Mouse (Mus musculus): ENCODE measurements at regions not wholly inside any gene's neighbourhood (a gene's known extent, or its start where the extent isn't known, plus 50 kb on each side); places are given as distances from the start of the nearest gene placed in this dataset.
"Not testable (repeated sequence)": the region's sequence is repeated elsewhere in the genome, so short reads cannot be mapped to it uniquely, and the experiment has no call there.

DNA sequence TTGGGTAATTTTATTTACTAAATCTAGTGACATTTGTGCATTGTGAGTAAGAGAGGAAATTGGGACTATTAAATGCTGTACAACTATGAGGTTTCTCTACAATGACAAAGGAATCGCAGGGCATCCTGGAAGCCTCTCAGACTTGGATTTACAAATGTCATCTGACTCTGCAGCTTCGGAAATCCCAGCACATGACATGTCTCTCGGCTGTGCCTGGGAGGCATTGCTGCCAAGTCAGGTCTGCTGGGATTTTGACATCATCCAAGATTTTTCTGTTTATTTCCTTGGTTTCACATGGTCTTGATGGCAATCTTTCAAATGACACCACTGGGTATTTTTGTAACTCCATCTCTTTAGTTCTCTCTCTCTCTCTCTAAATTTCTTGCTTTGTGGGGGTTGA lies 99.4 kb upstream of the Hivep1 start:
- H3K4me1 ChIP-seq (replicated peaks; ENCODE audit: low read depth, low read length), result no peaks in the 10 kb centered on the region
- H3K9me3 ChIP-seq (ENCODE audit: low read length), result no peaks in the 10 kb centered on the region
- no peaks in the 10 kb centered on the region for H3K36me3 ChIP-seq (ENCODE audit: insufficient read depth, low read length)
- H3K4me3 ChIP-seq (replicated peaks; ENCODE audit: low read length), result no peak overlapping the region
- TF ChIP-seq CTCF (conservative IDR thresholded peaks at IDR 0.05; ENCODE audit: low read length) (no peak), POU5F1 (IDR thresholded peaks at IDR 0.05; ENCODE audit: borderline replicate concordance, low read length) (no peak), NANOG (IDR thresholded peaks at IDR 0.05; ENCODE audit: borderline replicate concordance, low read length) (no peak)
- no peaks in the 10 kb centered on the region for H3K27me3 ChIP-seq (ENCODE audit: insufficient read depth, low read length)

GRCm38 (mm10) chr13:41948241-41948640 lies 100.8 kb upstream of the Adtrp start:
- no peaks in the 10 kb centered on the region for H3K9me3 ChIP-seq (ENCODE audit: low read length)
- H3K4me3 ChIP-seq (replicated peaks; ENCODE audit: low read length), result no peak overlapping the region
- no peak for TF ChIP-seq CTCF (conservative IDR thresholded peaks at IDR 0.05; ENCODE audit: low read length)
- TF ChIP-seq NANOG (IDR thresholded peaks at IDR 0.05; ENCODE audit: borderline replicate concordance, low read length), result no peak
- TF ChIP-seq POU5F1 (IDR thresholded peaks at IDR 0.05; ENCODE audit: borderline replicate concordance, low read length), result no peak
- H3K27me3 ChIP-seq (ENCODE audit: insufficient read depth, low read length), result no peaks in the 10 kb centered on the region
- H3K36me3 ChIP-seq (ENCODE audit: insufficient read depth, low read length), result no peaks in the 10 kb centered on the region
- H3K4me1 ChIP-seq (replicated peaks; ENCODE audit: low read depth, low read length), result no peaks in the 10 kb centered on the region

DNA sequence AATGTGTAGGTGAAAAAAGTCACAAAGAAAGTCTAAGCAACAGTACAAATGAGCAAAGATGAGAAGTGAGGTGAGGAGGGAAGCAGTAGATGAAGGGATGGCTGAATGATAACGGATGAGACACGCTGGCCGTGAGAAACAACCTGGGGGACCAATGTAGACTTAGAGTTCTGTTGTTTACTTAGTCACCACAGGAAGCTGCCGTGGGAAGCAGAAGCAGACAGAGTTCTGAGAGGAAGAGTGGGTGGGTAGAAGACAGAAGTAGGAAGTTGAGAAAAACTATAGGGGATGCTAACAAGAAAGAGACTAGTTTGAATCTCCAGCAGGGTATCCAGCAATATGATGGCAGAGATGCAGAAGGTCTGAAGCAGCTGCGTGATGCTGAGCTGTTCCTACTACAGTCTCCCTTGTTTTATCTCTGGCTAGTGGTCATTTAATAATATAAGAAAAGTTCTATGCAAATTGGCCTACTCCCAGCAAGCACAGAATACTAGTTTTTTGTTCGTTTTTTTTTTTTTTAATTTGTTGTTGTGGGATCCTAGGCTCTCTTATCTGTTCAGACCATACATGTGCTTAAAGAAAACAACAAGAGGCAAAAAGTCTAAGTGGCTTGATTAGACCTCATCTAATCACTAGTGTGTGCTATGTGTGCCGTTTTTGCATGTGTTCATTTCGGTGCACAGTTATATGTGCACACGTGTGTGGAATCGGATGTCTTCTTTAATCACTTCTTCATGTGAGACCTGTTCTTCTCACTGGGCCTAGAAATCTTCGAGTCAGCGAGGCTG lies 85.0 kb upstream of the Adtrp start:
- H3K4me3 ChIP-seq (replicated peaks; ENCODE audit: low read length), result no peak overlapping the region
- TF ChIP-seq POU5F1 (IDR thresholded peaks at IDR 0.05; ENCODE audit: borderline replicate concordance, low read length) (no peak), CTCF (conservative IDR thresholded peaks at IDR 0.05; ENCODE audit: low read length) (no peak), NANOG (IDR thresholded peaks at IDR 0.05; ENCODE audit: borderline replicate concordance, low read length) (no peak)
- no peaks in the 10 kb centered on the region for H3K36me3 ChIP-seq (ENCODE audit: insufficient read depth, low read length)
- H3K27me3 ChIP-seq (ENCODE audit: insufficient read depth, low read length), result no peaks in the 10 kb centered on the region
- peaks cover 14% of the 10 kb centered on the region for H3K9me3 ChIP-seq (ENCODE audit: low read length)
- H3K4me1 ChIP-seq (replicated peaks; ENCODE audit: low read depth, low read length), result no peaks in the 10 kb centered on the region

DNA sequence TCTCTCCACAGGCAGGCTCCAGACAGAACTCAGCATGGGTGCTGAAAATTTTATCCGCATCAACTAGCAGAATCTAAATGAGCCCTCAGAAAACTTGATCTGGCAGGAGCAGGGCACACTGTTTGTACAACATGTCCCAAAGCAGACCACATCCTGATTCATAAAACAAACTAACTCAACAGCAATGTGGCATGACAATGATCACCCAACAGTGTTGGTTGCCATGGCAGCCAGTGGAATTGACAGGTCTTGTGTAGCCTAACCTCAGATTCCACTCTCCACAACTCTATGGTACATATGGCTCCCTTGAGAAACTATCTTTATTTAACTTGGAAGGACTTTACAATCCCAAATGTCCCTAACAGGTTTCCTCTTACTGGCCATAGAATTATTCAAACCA lies 82.3 kb upstream of the Adtrp start:
- H3K36me3 ChIP-seq (ENCODE audit: insufficient read depth, low read length), result no peaks in the 10 kb centered on the region
- TF ChIP-seq POU5F1 (IDR thresholded peaks at IDR 0.05; ENCODE audit: borderline replicate concordance, low read length), result no peak
- TF ChIP-seq CTCF (conservative IDR thresholded peaks at IDR 0.05; ENCODE audit: low read length), result no peak
- no peak for TF ChIP-seq NANOG (IDR thresholded peaks at IDR 0.05; ENCODE audit: borderline replicate concordance, low read length)
- peaks cover 14% of the 10 kb centered on the region for H3K9me3 ChIP-seq (ENCODE audit: low read length)
- no peak overlapping the region for H3K4me3 ChIP-seq (replicated peaks; ENCODE audit: low read length)
- H3K27me3 ChIP-seq (ENCODE audit: insufficient read depth, low read length), result no peaks in the 10 kb centered on the region
- peaks cover 20% of the 10 kb centered on the region for H3K4me1 ChIP-seq (replicated peaks; ENCODE audit: low read depth, low read length)

DNA sequence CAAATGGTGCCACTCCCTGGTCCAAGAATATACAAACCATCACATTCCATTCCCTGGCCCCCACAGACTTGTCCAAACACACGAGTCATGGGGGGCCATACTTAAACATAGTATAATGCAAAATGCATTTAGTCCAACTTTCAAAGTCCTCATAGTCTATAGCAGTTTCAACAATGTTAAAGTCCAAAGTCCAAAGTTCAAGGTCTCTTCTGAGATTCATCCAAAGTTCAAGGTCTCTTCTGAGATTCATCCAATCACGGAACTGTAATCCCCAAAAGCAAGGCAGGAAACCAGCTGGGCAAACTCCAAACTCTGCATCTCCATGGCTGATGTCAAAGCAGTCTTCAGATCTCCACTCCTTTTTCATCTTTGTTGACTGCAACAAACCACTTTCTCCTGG lies 78.4 kb upstream of the Adtrp start:
- not testable (repeated sequence) for H3K4me3 ChIP-seq (replicated peaks; ENCODE audit: low read length); H3K36me3 ChIP-seq (ENCODE audit: insufficient read depth, low read length); H3K27me3 ChIP-seq (ENCODE audit: insufficient read depth, low read length)
- Histone ChIP-seq H3K9me3 (ENCODE audit: low read length) (peaks cover 14% of the 10 kb centered on the region), H3K4me1 (replicated peaks; ENCODE audit: low read depth, low read length) (peaks cover 45% of the 10 kb centered on the region)

GRCm38 (mm10) chr13:41925211-41925610 lies 77.7 kb upstream of the Adtrp start:
- no peaks in the 10 kb centered on the region for H3K36me3 ChIP-seq (ENCODE audit: insufficient read depth, low read length)
- H3K4me1 ChIP-seq (replicated peaks; ENCODE audit: low read depth, low read length), result peaks cover 45% of the 10 kb centered on the region
- H3K27me3 ChIP-seq (ENCODE audit: insufficient read depth, low read length), result no peaks in the 10 kb centered on the region
- H3K4me3 ChIP-seq (replicated peaks; ENCODE audit: low read length), result no peak overlapping the region
- TF ChIP-seq NANOG (IDR thresholded peaks at IDR 0.05; ENCODE audit: borderline replicate concordance, low read length) (peak; percentile 37; the same call in 1 of the 2 replicates), CTCF (conservative IDR thresholded peaks at IDR 0.05; ENCODE audit: low read length) (no peak)
- peaks cover 9% of the 10 kb centered on the region for H3K9me3 ChIP-seq (ENCODE audit: low read length)

- Histone ChIP-seq H3K4me1 (replicated peaks; ENCODE audit: low read depth, low read length) (peaks cover 52% of the 10 kb centered on the region), H3K4me3 (replicated peaks; ENCODE audit: low read length) (no peak overlapping the region), H3K9me3 (ENCODE audit: low read length) (no peaks in the 10 kb centered on the region), H3K36me3 (ENCODE audit: insufficient read depth, low read length) (no peaks in the 10 kb centered on the region), H3K27me3 (ENCODE audit: insufficient read depth, low read length) (no peaks in the 10 kb centered on the region)
- TF ChIP-seq NANOG (IDR thresholded peaks at IDR 0.05; ENCODE audit: borderline replicate concordance, low read length) (no peak), CTCF (conservative IDR thresholded peaks at IDR 0.05; ENCODE audit: low read length) (no peak), POU5F1 (IDR thresholded peaks at IDR 0.05; ENCODE audit: borderline replicate concordance, low read length) (no peak)
These were observed 73.7 kb upstream of the Adtrp start for GRCm38 (mm10) chr13:41921178-41921577.

DNA sequence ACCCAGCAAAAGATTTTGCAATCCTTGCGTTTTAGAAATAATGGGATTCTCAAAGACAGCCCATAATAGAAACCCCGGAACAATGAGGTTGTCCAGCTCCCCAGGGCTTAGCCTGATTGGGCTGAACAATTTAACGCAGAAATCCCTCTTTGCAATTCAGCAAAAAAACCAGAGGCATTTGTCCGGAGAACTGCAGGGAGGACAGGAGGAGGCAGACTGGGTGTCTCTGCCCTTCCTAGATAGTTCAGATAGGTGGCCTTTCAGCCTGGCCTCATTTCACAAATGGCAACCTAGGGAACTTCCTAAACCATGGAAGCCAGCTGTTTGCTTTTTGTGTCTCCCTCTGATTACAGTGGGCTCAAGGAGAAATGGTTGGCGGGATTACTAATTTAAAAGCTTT lies 71.0 kb upstream of the Adtrp start:
- H3K9me3 ChIP-seq (ENCODE audit: low read length), result no peaks in the 10 kb centered on the region
- no peaks in the 10 kb centered on the region for H3K27me3 ChIP-seq (ENCODE audit: insufficient read depth, low read length)
- H3K4me1 ChIP-seq (replicated peaks; ENCODE audit: low read depth, low read length), result peaks cover 30% of the 10 kb centered on the region
- H3K4me3 ChIP-seq (replicated peaks; ENCODE audit: low read length), result no peak overlapping the region
- H3K36me3 ChIP-seq (ENCODE audit: insufficient read depth, low read length), result no peaks in the 10 kb centered on the region
- TF ChIP-seq NANOG (IDR thresholded peaks at IDR 0.05; ENCODE audit: borderline replicate concordance, low read length), result no peak
- TF ChIP-seq POU5F1 (IDR thresholded peaks at IDR 0.05; ENCODE audit: borderline replicate concordance, low read length), result no peak
- no peak for TF ChIP-seq CTCF (conservative IDR thresholded peaks at IDR 0.05; ENCODE audit: low read length)

DNA sequence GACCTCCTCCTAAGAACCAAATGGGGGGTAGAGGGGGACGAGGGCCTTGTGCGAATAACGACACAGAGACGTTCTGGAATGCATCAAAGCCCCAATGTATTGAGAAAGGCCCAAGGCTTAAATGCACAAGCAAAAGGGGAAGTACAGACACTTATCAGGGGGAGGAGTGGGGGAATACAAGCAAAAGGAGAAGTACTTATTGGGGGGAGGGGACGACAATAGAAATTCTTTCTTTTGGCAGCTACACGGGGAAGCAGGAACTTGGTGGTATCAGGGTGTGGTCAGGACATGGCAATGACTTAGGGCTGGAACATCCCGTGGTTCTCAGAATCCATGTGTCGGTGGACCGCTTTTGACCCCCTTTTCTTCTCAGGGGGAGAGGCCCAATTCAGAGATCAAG lies 68.3 kb upstream of the Adtrp start:
- H3K36me3 ChIP-seq (ENCODE audit: insufficient read depth, low read length); H3K9me3 ChIP-seq (ENCODE audit: low read length); H3K27me3 ChIP-seq (ENCODE audit: insufficient read depth, low read length); H3K4me3 ChIP-seq (replicated peaks; ENCODE audit: low read length): not testable (repeated sequence)
- H3K4me1 ChIP-seq (replicated peaks; ENCODE audit: low read depth, low read length), result peaks cover 15% of the 10 kb centered on the region
